Mouse (Mus musculus) left cerebral cortex, postnatal 25 days (tissue): Measurements from ENCODE around the gene Adamtsl4. TPM values are rescaled to one million over a fixed set of nuclear protein-coding genes. Genes with fewer than 3 reads are reported as not detected.

Source experiments
- microRNA-seq, 2 experiments: library from miRNA; unstranded; fragments of <30 nt; microRNA quantifications; one replicate each; pipeline ENCODE4 v1.2.0; 2022
- total RNA-seq, 2 experiments: library from RNA; stranded (reverse); gene quantifications; 2 replicates each; pipeline ENCODE4 v1.2.3; 2021

Adamtsl4 gene
- total RNA-seq, 2 experiments from 2014 or later = 4.1 to 4.6 TPM

Small RNA genes lying within 50 kb of the gene (microRNA-seq; reads per million reads assigned to microRNA genes)
- gene Mir7014 = 0 reads per million in 2 experiments

Other genes starting within 250 kb of the Adamtsl4 start
- gene Ctsk, start 188.7 kb downstream of the Adamtsl4 start, total RNA-seq = 1 to 10 TPM; 5.9 to 8.1 TPM
- gene Ctss, start 161.1 kb downstream of the Adamtsl4 start, total RNA-seq = 10 to 100 TPM; 55.9 to 60.1 TPM
- gene Hormad1, start 128.2 kb downstream of the Adamtsl4 start, total RNA-seq = not detected
- 10 to 100 TPM; 20.4 to 20.6 TPM for gene Golph3l, start 99.0 kb downstream of the Adamtsl4 start, total RNA-seq
- gene Ensa, start 62.9 kb downstream of the Adamtsl4 start, total RNA-seq = 100 to 1,000 TPM; 366 to 382 TPM
- gene Mcl1, start 29.1 kb downstream of the Adamtsl4 start, total RNA-seq = 10 to 100 TPM; 58.4 to 59.6 TPM
- 10 to 100 TPM; 13.3 to 14.0 TPM for gene Ecm1, start 51.7 kb upstream of the Adamtsl4 start, total RNA-seq
- gene Tars2, start 72.3 kb upstream of the Adamtsl4 start, total RNA-seq = 10 to 100 TPM; 37.1 to 41.2 TPM
- gene Rprd2, start 130.9 kb upstream of the Adamtsl4 start, total RNA-seq = 10 to 100 TPM; 65.2 to 69.4 TPM
- 10 to 100 TPM; 32.2 to 34.3 TPM for gene Prpf3, start 168.0 kb upstream of the Adamtsl4 start, total RNA-seq
- gene Mrps21, start 183.6 kb upstream of the Adamtsl4 start, total RNA-seq = 100 to 1,000 TPM; 153 to 158 TPM
- gene Ciart, start 194.3 kb upstream of the Adamtsl4 start, total RNA-seq = 10 to 100 TPM; 13.0 to 21.3 TPM
- 1 to 10 TPM; 4.5 to 5.8 TPM for gene BC028528, start 204.1 kb upstream of the Adamtsl4 start, total RNA-seq
- 10 to 100 TPM; 69.0 to 78.5 TPM for gene Aph1a, start 206.1 kb upstream of the Adamtsl4 start, total RNA-seq
- gene Car14, start 216.8 kb upstream of the Adamtsl4 start, total RNA-seq = 10 to 100 TPM in 1 of 2 experiments, 1 to 10 TPM in 1; 9.3 to 10.1 TPM
- 100 to 1,000 TPM in 1 of 2 experiments, 10 to 100 TPM in 1; 95.1 to 109 TPM for gene Anp32e, start 241.3 kb upstream of the Adamtsl4 start, total RNA-seq